Mouse (Mus musculus): Measurements from ENCODE around the gene Senp3.
"Not testable (repeated sequence)": the region's sequence is repeated elsewhere in the genome, so short reads cannot be mapped to it uniquely, and the experiment has no call there.

Senp3 gene

GRCm38 (mm10) chr11:69681314-69682208, at the start of gene Senp3:
Senp3 (minus strand) TSS chr11:69682084.
- peak; percentile 90 for DNase-seq (ENCODE audit: low spot score)

DNA sequence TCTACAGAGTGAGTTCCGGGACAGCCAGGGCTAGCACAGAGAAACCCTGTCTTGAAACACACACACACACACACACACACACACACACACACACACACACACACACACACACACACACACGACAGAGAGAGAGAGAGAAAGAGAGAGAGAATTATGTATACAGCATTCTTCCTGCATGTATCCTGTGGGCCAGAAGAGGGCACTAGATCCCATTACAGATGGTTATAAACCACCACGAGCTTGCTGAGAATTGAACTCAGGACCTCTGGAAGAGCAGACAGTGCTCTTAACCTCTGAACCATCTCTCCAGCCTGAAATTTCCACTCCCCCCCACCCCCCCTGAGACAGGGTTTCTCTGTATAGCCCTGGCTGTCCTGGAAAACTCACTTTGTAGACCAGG, 49.5 kb upstream of the Senp3 start:
- DNase-seq (ENCODE audit: low spot score), result not testable (repeated sequence)

DNA sequence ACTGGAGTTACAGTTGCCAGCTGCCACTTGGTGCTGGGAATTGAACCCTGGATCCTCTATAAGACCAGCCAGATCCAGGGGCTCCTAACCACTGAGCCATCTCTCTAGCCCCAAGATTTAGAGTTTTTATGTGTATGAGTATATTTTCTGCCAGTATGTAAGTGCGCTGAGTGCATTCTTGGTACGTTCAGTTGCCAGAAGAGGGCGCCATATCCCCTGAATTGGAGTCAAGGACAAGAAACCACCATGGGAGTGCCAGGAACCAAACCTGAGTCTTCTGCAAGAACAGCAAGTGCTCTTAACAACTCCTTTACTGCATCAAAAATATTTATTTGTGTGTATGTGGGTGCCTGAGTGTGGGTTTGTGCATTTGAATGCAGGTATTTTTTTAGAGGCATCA, 47.2 kb upstream of the Senp3 start:
- DNase-seq (ENCODE audit: low spot score), result peak; percentile 57

- DNase-seq (ENCODE audit: low spot score), result no peak
Measured at GRCm38 (mm10) chr11:69725951-69726350, 44.1 kb upstream of the Senp3 start.

DNA sequence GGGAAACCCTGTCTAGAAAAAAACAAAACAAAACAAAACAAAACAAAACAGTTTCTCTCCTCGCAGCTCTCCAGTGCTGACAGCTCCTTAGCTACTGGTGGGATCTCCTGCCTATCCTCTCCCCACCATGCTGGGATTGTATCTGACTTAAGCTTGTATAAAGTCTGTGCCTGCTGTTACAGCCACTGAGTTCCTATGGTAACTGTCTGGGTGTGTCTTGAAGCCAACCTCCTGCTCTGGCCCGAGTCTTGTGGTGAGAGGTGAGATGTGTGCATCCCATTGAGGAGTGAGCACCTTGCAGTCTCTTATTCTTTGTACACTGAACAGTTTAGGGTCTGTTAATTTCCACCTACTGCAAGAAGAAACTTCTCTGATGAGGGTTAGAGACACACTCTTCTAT, 41.2 kb upstream of the Senp3 start:
- no peak for DNase-seq (ENCODE audit: low spot score)

DNA sequence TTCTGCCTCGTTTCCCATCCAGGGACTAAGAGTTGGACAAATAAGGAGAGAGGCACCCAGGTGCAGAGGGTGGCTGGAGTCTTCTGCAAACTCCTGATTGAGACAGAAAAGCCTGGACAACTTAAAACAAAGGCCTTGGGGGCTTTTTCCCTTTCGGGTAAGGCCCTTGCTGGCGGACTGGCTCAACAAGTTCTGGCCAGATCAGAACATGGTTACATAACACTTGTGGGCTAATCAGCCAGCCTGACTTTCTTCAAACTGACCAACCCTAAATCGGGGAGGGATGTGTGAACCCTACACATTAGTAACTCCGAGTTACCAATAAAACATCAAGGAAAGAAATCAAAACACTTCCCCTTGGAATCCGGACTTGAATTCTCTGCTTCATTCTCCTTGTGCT, 39.0 kb upstream of the Senp3 start:
- no peak for DNase-seq (ENCODE audit: low spot score)

- no peak for DNase-seq (ENCODE audit: low spot score)
Measured at GRCm38 (mm10) chr11:69719423-69719822, 37.5 kb upstream of the Senp3 start.

DNA sequence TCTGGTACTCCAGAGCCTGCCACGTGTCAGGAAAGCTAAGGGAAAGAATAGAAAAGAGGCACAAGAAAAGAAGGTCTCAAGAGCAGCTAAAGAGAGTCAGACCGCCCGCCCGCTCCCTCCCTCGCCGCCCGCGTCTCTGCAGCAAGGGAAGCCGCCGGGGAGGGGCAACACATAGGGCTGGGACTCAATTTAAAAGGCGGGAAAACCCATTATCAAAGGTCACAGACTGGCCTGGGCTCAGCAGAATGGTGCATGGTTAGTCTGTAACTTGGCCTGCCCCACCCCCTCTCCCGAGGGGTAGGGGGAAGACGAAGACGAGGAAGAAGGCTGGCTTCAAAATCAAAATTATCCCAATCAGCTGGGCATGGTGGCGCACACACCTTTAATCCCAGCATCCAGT, 36.8 kb upstream of the Senp3 start:
- no peak for DNase-seq (ENCODE audit: low spot score)

- DNase-seq (ENCODE audit: low spot score), result no peak
Measured at GRCm38 (mm10) chr11:69716953-69717352, 35.1 kb upstream of the Senp3 start.

DNA sequence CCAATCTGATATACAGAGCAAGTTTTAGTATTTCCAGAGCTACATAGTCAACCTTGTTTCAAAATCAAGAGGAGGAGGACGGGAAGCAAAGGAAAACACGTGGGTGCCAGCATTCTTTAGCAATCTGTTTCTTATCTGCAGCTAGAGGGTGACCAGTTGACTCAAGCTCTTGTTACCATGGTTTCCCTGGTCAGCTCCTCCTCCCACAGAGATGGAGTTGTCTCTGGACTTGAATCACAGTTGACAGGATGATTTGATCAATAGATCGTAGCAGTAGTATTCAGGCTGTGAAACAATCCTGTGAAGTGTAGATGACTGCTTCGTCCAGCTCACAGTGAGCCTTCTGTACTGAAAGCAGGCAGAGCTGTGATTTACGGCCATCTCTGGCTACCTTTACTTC, 34.0 kb upstream of the Senp3 start:
- DNase-seq (ENCODE audit: low spot score), result no peak

GRCm38 (mm10) chr11:69715482-69715881, 33.6 kb upstream of the Senp3 start:
- no peak for DNase-seq (ENCODE audit: low spot score)

- no peak for DNase-seq (ENCODE audit: low spot score)
Measured at GRCm38 (mm10) chr11:69714636-69715329, 32.9 kb upstream of the Senp3 start.

- no peak for DNase-seq (ENCODE audit: low spot score)
Measured at GRCm38 (mm10) chr11:69712954-69713672, 31.2 kb upstream of the Senp3 start.

DNA sequence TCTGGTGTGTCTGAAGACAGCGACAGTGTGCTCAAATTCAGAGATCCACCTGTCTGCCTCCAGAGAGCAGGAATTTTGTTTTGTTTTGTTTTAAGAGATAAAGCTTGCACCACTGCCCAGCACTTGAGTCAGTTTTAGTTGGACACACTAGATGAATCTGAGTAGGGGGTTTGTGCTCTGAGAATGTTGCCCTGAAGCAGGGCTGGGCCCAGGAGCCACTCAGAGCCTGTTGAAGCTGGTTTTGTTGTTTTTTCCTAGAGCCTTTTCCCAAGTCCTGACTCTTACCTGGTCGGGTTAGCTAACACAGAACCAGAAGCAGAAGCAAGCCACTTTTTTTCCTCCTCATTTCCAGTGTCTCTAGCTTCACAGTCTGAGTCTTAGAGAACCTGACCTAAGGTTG, 29.2 kb upstream of the Senp3 start:
- DNase-seq (ENCODE audit: low spot score), result no peak

DNA sequence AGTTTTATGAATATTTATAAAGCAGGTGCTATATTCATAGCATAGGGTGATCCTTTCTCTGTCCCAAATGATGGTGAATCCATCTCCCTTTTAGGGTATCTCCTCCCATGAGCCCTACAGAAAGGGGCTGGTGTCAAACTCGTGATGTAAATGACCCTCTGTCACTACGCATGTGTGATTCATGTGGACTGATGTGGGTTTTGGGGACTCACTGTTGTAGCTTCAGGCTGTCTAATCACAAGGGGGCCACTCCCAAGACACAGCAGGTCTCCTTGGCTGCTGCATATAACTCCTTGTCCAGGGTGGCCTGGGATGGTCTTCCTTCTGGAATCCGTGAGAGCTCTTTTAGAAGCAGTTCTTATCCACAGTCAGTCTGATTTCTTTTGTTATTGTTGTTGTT, 28.6 kb upstream of the Senp3 start:
- DNase-seq (ENCODE audit: low spot score), result no peak

- no peak for DNase-seq (ENCODE audit: low spot score)
Measured at GRCm38 (mm10) chr11:69709554-69710446, 27.9 kb upstream of the Senp3 start.

- no peak for DNase-seq (ENCODE audit: low spot score)
Measured at GRCm38 (mm10) chr11:69708614-69709265, 26.9 kb upstream of the Senp3 start.

DNA sequence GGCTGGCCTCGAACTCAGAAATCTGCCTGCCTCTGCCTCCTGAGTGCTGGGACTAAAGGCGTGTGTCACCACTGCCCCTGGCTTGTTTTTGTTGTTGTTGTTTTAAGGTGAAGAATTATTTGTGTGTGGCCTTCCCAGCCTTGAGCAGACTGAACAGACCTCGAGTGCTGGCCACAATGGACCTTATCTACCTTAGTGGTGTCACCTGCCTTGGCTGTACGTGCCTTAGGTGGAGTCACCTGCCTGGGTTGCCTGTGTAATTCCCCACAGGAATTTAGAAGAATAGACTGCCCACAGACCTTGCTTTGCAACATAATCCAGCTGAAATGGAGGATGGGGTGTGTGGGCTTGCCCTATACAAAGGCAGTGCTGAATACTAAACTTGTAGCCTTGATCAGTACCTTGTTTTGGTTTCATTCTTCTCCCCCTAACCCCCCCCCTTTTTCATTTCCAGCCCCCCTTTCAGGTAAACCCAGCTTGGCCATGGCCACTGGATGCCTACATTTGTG, 26.0 kb upstream of the Senp3 start:
- DNase-seq (ENCODE audit: low spot score), result no peak

GRCm38 (mm10) chr11:69707480-69707847, 25.6 kb upstream of the Senp3 start:
- DNase-seq (ENCODE audit: low spot score), result no peak

DNA sequence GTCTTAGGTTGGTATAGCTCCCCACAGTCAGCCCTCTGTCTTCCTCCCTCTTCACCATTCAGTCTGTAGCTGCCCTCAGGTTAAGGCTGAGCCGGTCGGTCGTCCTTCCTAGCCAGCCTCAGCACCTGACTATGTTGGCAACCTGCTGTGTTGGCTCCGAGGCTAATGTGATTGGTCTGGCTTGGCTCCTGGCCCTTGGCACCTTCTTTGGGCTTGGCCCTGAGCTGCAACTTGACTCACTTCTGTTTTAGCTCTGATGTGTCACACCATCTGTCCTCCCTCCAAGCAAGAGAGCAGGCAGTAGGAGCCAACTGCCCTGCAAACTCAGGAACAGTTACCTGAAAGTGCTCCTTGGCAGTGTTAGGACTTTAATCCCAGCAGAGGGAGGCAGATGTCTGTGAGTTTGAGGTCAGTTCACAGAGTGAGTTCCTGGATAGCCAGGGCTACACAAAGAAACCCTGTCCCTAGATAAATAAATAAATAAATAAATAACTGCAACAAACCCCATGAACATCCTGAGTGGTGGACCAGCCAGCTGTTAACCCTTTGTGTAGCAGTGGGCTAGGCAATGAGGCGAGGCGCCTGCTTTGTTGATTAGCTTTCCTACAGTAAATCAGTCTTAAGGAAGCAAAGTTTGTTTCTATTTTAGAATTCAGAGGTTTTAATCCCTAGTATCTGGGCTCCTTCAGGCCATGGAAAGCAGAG, 25.0 kb upstream of the Senp3 start:
- no peak for DNase-seq (ENCODE audit: low spot score)

All from spleen, adult 12 weeks (tissue).